Mouse (Mus musculus) embryonic stem cell, embryonic (primary cell): ENCODE data around the gene Rpp14.

ENCODE experiments used
- CTCF ChIA-PET, 4 experiments: fragments of 300-600 bp in 2 of 4; fragments of 350-600 bp in 2 of 4; sonication (Branson Sonifier 250); formaldehyde crosslinking; loops; one replicate each; lab custom pipeline; 2022; ENCODE audit warnings: inconsistent platforms in 2 of 4; lab: Charles Lee
- POLR2A ChIA-PET, 4 experiments: fragments of 300-600 bp in 2 of 4; fragments of 350-600 bp in 2 of 4; sonication (Branson Sonifier 250); formaldehyde crosslinking; loops; one replicate each; lab custom pipeline; 2022; ENCODE audit warnings: antibody characterized with exemption in 4 of 4, inconsistent platforms in 1 of 4; lab: Charles Lee

Gene Rpp14

DNA sequence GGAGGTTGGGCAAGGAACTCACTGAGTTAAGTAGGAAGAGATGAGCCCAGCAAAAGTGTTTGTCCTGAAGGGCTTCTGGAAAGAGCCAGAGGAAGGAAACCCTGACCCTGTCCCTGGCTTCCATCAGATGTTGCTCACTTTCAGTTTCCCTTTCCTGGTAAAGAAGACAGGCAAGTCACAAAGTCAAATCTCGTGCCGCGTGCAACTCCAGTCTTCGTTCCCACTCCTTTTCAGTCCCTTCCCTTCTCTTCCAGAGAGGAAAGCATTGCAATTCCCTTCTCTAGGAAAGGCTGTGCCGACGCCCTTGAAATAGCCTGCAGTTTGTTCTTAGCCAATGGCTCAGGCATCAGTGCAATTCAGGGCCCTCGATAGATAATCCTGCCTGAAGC lies 15.4 kb downstream of the Rpp14 start:
- POLR2A ChIA-PET = interaction anchor here in 3 of 4 experiments (0.7 to 2.5 kb wide), 8 partner anchors 10 to 209 kb away, joined by 3 to 10 read pairs (median 4); no protein-coding TSS in a partner anchor

DNA sequence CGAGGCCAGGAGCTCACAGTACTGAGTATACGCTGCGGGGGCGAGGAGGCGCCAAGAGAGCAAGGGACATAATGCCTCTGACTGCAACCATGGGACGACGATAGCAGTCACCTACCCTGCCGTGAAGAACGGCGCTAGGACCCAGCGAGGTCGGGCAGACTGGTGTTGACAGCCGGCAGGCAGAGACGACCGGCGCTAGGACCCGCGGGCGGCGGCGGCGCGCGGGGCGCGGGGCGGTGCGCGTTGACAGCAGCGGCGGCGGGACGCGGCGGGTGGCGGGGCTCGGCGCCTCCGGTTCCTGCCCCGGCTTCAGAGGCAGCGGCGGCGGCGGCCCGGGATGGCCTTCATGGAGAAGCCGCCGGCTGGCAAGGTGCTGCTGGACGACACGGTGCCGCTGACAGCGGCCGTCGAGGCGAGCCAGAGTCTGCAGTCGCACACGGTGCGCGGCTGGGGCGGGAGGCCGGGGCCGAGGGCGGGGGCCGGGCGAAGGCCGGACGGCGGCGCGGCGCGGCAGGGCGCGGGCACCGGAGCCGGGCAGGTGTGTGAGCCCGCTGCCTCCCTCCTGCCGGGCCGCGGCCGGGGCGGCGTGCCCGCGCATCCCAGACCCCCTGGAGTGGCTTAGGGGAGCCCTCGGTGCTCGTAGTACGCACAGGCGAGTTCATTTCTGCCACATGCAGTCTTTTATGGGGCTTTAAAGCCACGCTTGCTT lies 18.0 kb downstream of the Rpp14 start, which contains the start of gene Pxk:
Pxk (plus strand) TSS at position 234 of the 709 bp plus-strand sequence.
- ChIA-PET CTCF (interaction anchor here in 2 of 4 experiments (0.6 to 1.2 kb wide), 4 partner anchors 15 to 216 kb away, joined by 3 to 5 read pairs (median 3); no protein-coding TSS in a partner anchor), POLR2A (interaction anchor here (0.6 to 1.9 kb wide), 18 partner anchors 9 to 330 kb away, joined by 3 to 9 read pairs (median 4); no protein-coding TSS in a partner anchor)

More for the DNA sequence above, 15.4 kb downstream of the Rpp14 start:
- CTCF ChIA-PET = interaction anchor here in 1 of 4 experiments (0.5 to 1.0 kb wide), 2 partner anchors 40 to 251 kb away, joined by 3 to 4 read pairs; no protein-coding TSS in a partner anchor

DNA sequence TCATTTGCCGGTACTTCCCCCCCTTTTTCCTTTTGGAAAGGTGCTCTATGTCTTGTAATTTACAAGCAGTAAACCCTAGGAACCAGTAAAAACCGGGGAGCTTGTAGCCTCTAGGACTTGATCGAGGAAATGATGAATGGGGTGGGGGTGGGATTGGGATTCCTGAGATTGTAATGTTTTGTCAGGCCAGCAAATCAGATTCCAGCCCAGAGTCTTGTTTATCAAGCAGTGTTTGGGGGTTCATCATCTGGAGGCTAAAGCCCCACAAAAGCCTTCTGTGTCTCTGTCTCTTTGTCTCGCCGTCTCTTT lies 18.5 kb downstream of the Rpp14 start:
- CTCF ChIA-PET = interaction anchor here in 2 of 4 experiments (0.6 to 1.2 kb wide), 3 partner anchors 16 to 83 kb away, joined by 3 to 5 read pairs (median 3); no protein-coding TSS in a partner anchor

DNA sequence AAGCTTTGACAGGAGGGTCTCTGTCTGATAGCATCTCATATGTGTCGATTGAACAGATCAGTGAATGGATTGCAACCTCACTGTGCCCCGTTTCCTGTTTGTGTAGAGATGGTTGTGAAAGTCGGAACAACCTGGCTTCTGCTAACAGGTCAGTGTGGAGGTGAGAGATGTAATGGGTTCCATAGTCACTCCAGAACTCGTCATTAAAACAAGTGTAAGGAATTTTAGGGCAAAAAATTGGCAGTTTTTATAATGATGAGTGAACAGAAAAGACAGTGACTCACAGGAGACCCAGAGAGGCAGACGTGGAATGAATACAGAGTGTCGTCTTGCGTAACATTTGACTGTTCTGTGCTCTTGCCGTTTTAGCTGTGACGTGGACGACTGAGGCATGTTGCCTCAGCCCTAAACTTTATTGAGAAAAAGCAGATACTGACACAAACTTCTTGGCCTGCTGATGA lies 19.4 kb downstream of the Rpp14 start:
- ChIA-PET POLR2A (interaction anchor here in 2 of 4 experiments (0.6 to 1.2 kb wide), 2 partner anchors 22 to 32 kb away, joined by 3 read pairs; no protein-coding TSS in a partner anchor), CTCF (no interaction called here)

More for the DNA sequence above, 18.5 kb downstream of the Rpp14 start:
- POLR2A ChIA-PET = interaction anchor here (0.6 to 1.9 kb wide), 8 partner anchors 9 to 330 kb away, joined by 3 to 8 read pairs (median 4); no protein-coding TSS in a partner anchor

DNA sequence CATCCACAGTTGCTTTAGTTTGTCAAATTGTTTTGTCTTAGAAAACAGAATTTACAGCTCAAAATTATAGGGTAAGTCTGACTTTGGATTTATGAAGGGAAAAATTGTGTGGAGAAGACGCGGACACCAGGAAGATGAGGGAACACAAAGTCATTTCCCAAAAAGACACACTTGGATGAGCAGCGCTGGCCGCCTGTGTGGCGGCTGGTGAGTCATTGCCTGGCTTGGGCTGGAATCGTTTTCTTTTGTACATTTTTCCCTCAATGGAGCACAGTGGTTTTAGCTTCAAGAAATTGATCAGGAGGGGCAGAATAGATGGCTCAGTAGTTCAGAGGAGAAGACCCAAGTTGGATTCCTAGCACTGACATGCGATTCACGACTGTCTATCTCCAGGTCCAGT lies 21.7 kb downstream of the Rpp14 start:
- CTCF ChIA-PET = interaction anchor here in 1 of 4 experiments (1.0 kb wide), 1 partner anchor 112 kb away, joined by 4 read pairs; the partner anchor contains the start of gene Kctd6
- POLR2A ChIA-PET = interaction anchor here in 2 of 4 experiments (0.6 to 2.1 kb wide), 7 partner anchors 9 to 110 kb away, joined by 3 to 5 read pairs (median 4); partner anchors contain the start of gene Pdhb (in 1 of the 2)

DNA sequence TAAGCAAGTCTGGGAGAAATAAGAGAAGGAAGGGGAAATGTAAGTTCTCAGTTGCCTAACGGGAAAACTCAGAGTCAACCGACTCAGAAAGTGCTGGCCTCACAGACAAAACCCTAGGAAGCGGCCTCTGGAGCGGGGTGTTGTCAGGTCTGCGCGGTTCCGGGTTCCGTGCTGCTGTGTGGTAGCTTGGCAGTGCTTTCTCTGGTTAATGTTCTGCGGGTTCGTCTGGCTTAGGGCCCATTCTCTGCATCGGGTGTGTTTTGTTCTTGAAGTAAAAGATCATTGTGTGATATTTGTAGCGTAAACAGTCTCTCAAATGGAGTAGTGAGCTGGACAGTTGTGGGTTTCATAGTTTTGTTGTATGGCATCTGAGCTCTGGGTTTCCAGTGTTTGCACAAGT lies 22.5 kb downstream of the Rpp14 start:
- ChIA-PET CTCF (interaction anchor here in 1 of 4 experiments (1.0 kb wide), 1 partner anchor 10 kb away, joined by 8 read pairs; no protein-coding TSS in a partner anchor), POLR2A (interaction anchor here in 2 of 4 experiments (0.6 to 2.1 kb wide), 5 partner anchors 11 to 48 kb away, joined by 3 to 5 read pairs (median 4); no protein-coding TSS in a partner anchor)

DNA sequence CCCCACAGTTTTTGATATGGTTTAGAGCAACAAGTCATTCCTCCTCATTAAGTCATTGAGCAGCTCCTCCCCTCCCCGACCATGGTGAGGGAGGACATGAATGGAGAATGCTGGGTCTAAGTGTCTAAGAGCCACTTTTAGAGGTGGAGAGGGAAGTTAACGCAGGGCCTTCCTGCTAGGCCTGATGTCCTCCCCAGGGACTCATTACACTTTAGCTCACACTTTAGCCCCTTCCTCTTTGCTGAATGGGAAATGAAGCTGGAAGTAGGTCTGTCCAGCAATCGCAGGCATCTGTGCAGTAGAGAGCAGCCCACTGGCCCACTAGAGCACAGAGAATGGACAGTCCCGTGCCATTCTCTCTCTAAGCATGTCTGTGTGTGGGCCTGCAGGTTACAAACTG lies 27.9 kb downstream of the Rpp14 start:
- ChIA-PET POLR2A (interaction anchor here in 1 of 4 experiments (2.1 kb wide), 1 partner anchor 10 kb away, joined by 8 read pairs; the partner anchor contains the start of gene Pxk), CTCF (no interaction called here)

DNA sequence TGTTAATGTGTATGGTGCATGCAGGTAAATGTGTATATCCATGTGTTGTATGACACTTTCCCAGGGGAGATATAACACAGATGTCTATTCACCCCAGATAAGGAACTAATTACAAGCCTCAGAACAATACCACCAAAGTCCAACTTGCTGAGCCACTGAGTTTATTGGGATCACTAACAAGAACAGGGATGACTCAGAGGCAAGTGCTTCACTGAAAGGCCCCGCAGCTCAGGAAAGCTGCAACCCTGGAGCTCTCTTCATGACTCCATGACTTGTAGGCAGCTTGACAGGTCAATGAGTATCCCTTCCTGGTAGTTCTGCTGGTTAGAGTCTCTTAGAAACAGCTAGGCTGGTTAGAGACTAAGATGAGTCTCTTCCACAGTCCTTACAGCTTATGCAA lies 28.8 kb downstream of the Rpp14 start:
- ChIA-PET CTCF (no interaction called here), POLR2A (interaction anchor here in 2 of 4 experiments (0.6 kb wide), 2 partner anchors 16 to 24 kb away, joined by 3 read pairs; no protein-coding TSS in a partner anchor)

DNA sequence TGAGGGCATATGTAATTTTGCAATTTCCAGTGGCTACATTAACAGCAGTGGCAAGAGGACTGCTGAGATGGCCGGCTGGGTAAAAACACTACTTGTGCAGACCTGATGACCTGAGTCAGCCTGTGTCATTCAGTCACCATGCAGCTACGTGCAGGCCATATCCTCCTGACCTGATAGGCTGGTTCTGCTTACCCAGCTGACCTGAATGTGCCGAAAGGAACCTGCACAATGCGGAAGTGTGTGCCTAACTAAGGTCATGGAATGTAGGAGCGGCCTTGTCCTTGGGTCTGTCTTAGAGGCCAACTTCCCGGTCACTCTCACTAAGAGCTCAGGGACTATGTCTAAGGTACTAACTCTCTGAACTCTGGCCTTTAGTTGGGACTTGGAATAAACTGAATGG lies 31.4 kb downstream of the Rpp14 start:
- POLR2A ChIA-PET = interaction anchor here in 3 of 4 experiments (0.6 to 1.5 kb wide), 11 partner anchors 12 to 64 kb away, joined by 3 to 6 read pairs (median 3); partner anchors contain the start of gene Pdhb (in 1 of the 3)

DNA sequence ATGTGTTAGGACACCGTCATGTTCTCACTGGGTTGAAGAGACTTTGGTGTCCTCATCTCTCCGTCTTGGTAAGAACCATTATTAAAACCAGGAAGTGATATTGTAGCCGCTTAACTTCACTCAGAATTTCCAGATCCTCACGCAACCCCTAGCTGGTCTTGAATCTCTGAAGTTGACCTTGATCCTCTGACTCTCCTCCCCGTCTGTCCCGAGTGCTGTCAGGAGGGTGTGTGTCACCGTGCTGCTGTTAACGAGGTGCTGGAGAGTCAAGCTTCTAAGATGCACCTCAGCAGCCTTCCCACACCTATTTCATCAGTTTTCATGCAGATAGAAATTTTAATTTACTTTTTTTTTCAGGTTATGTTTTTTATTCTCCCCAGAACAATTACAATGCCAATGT lies 31.9 kb downstream of the Rpp14 start:
- POLR2A ChIA-PET = interaction anchor here in 3 of 4 experiments (0.6 to 1.5 kb wide), 10 partner anchors 11 to 63 kb away, joined by 3 to 6 read pairs (median 3); partner anchors contain the start of gene Pdhb (in 1 of the 3)
- CTCF ChIA-PET = interaction anchor here in 1 of 4 experiments (1.3 kb wide), 1 partner anchor 107 kb away, joined by 3 read pairs; no protein-coding TSS in a partner anchor

More for the DNA sequence above, 31.4 kb downstream of the Rpp14 start:
- CTCF ChIA-PET = interaction anchor here in 1 of 4 experiments (1.3 kb wide), 1 partner anchor 107 kb away, joined by 3 read pairs; no protein-coding TSS in a partner anchor

DNA sequence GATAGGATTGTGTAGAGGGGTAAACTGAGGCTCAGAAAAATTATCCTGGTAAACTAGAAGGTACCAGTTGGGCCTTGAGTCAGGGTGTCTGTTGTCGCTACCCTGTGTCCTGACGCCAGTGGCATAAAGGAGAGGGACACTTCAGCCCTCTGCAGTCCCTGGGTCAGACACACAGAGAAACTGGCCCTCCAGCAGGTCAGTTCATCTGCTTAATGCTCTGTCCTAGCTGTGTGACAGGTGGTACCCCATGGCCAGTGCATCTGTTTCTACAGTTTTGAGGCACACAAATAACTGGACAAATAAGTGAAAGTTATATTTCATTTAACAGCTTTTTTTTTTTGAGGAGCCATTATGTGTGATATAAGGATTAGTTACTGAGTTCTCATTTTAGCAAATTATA lies 33.4 kb downstream of the Rpp14 start:
- ChIA-PET POLR2A (interaction anchor here in 1 of 4 experiments (1.6 kb wide), 1 partner anchor 27 kb away, joined by 3 read pairs; no protein-coding TSS in a partner anchor), CTCF (interaction anchor here in 1 of 4 experiments (0.9 kb wide), 1 partner anchor 27 kb away, joined by 3 read pairs; no protein-coding TSS in a partner anchor)

DNA sequence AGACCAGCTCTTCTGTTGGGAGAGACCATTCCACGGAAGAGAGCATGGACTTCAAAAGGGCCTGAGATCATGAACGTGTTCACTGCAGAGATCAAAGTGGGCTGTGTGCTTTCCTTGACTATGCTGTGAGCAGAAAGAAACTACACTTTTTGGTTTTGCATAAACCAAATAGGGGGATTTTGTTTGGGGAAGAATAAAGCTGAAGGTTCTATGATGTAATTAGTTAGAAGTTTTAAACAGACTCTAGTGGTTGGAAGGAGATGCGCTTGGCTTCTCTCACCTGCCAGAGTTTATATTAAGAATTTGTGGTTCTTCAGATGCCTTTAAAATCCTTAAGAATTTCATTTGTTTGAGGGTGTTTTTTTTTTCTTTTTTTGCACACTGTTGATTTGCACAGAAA lies 34.1 kb downstream of the Rpp14 start:
- CTCF ChIA-PET = interaction anchor here in 1 of 4 experiments (0.9 kb wide), 1 partner anchor 26 kb away, joined by 3 read pairs; no protein-coding TSS in a partner anchor
- POLR2A ChIA-PET = interaction anchor here in 1 of 4 experiments (0.8 to 1.6 kb wide), 2 partner anchors 9 to 26 kb away, joined by 3 read pairs; no protein-coding TSS in a partner anchor

DNA sequence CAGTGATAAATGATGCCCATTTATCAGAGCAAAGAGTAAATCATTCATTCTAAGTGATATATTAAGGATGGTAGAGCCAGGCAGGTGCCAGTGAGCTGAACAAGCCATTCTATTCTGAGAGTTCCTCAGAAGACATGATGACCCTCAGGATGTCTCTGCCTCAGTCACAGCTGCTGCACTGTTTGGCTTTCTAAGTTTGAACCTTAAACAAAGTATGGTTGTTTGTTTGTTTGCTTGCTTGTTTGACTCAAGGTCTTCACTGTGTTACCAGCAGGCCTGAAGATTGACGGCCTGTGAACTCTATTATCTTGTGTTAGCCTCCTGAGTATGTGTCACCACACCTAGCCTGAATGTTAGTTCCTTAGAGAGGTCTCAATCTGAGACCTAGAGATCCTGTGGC lies 34.6 kb downstream of the Rpp14 start:
- POLR2A ChIA-PET = interaction anchor here in 2 of 4 experiments (0.7 to 1.6 kb wide), 6 partner anchors 9 to 54 kb away, joined by 3 to 5 read pairs (median 3); no protein-coding TSS in a partner anchor
- CTCF ChIA-PET = interaction anchor here in 1 of 4 experiments (1.0 kb wide), 1 partner anchor 13 kb away, joined by 3 read pairs; no protein-coding TSS in a partner anchor

DNA sequence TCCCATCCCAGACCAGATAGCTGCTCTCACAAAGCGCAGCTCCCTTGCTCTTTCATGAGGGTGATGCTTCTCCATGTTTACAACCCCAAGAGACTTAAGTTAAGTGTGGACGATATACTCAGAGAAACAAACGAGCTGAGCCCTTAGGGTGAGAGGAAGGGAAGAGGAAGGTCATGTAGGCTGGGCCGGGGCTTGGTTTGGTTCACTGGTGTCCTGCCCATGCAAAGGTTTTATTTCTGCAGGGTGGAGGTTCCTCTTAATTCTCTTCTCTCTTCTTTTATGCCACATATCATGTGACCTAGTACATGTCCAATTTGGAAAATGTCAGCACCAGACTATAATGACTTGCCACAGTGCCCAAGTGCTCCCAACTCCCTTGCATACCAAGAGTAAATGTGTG lies 35.6 kb downstream of the Rpp14 start:
- POLR2A ChIA-PET = interaction anchor here in 1 of 4 experiments (0.6 to 1.4 kb wide), 6 partner anchors 9 to 62 kb away, joined by 3 to 5 read pairs (median 3); no protein-coding TSS in a partner anchor
- CTCF ChIA-PET = interaction anchor here in 1 of 4 experiments (0.6 to 1.0 kb wide), 2 partner anchors 12 to 23 kb away, joined by 3 read pairs; no protein-coding TSS in a partner anchor

DNA sequence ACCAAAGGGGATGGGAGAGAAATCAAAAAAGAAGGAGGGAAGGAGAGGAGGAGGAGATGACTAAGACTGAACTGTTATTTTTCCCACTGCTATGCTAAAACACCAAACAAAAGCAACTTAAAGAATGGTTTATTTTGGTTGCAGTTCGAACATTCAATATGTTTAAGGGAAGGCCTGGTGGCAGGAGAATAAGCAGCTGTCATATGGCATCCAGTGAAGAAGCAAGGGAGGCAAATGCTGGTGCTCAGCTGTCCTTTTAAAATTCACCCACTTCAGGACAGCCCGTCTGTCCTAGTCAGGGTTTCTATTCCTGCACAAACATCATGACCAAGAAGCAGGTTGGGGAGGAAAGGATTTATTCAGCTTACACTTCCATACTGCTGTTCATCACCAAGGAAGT lies 37.2 kb downstream of the Rpp14 start:
- POLR2A ChIA-PET = no interaction called here
- CTCF ChIA-PET = no interaction called here

DNA sequence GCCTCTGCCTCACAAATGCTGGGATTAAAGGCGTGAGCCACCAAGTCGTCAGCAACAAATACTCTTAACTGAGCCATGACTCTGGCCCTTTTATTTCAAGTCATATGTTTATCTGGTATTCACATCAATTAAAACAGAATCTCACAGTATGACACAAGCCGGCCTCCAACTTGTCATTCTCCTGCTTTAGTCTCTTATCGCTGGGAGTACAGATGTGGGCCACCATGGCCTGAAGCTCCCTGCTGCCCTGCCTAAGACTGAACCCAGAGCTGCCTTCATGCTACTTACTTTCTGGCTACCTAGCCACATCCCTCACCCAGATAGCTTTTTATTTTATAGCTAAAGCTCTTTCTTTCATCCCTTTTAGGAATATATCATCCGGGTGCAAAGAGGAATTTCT lies 39.3 kb downstream of the Rpp14 start:
- ChIA-PET POLR2A (interaction anchor here in 3 of 4 experiments (0.6 to 1.1 kb wide), 4 partner anchors 12 to 96 kb away, joined by 3 read pairs; no protein-coding TSS in a partner anchor), CTCF (no interaction called here)

DNA sequence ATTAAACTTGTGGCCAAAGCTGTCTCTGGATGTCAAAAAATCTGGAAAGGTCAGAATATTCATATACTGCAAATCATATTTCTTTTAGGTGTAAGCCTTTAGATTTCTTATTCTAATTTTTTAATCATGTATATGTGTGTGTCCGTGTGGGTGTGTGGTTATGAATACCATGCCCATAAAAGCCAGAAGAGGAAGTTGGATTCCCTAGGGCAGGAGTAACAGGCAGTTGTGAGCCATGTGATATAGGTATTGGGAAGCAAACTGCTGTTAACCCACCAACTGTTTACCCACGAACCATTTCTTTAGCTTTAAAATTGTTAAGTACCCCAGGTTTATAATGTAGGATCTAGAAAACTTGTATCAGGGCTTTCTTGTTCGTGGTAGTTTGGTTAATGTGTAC lies 39.7 kb downstream of the Rpp14 start:
- CTCF ChIA-PET = no interaction called here
- POLR2A ChIA-PET = interaction anchor here in 3 of 4 experiments (0.9 to 1.1 kb wide), 3 partner anchors 12 to 95 kb away, joined by 3 read pairs; no protein-coding TSS in a partner anchor

DNA sequence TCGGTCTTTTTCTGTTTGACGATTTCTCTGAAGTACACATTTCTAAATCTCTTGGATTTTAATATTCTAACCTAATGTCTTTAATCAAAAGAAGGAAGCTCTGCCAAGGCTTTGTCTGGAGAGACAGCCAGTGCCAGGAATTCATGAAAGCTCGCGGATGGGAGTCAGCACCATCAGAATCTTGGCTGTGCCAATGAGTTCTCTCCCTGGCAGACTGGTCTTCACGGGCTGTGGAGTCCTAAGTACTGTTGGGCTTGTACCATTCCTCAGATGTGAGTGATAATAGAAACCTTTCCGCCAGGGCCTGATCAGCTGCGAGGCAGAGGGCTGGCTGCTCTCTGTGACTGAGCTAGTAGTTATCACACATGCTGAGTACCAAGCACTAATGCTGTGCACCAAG lies 43.0 kb downstream of the Rpp14 start:
- ChIA-PET CTCF (interaction anchor here in 2 of 4 experiments (0.8 to 1.4 kb wide), 5 partner anchors 10 to 36 kb away, joined by 3 to 5 read pairs (median 3); no protein-coding TSS in a partner anchor), POLR2A (interaction anchor here in 2 of 4 experiments (0.7 to 1.8 kb wide), 11 partner anchors 9 to 52 kb away, joined by 3 to 6 read pairs (median 3); no protein-coding TSS in a partner anchor)
